Mouse (Mus musculus): Measurements from ENCODE around the gene 9430038I01Rik. TPM values are rescaled to one million over a fixed set of nuclear protein-coding genes. Genes with fewer than 3 reads are reported as not detected.

9430038I01Rik gene
- polyA plus RNA-seq (2017; shearing (Covaris generic)), result 13.3 TPM

DNA sequence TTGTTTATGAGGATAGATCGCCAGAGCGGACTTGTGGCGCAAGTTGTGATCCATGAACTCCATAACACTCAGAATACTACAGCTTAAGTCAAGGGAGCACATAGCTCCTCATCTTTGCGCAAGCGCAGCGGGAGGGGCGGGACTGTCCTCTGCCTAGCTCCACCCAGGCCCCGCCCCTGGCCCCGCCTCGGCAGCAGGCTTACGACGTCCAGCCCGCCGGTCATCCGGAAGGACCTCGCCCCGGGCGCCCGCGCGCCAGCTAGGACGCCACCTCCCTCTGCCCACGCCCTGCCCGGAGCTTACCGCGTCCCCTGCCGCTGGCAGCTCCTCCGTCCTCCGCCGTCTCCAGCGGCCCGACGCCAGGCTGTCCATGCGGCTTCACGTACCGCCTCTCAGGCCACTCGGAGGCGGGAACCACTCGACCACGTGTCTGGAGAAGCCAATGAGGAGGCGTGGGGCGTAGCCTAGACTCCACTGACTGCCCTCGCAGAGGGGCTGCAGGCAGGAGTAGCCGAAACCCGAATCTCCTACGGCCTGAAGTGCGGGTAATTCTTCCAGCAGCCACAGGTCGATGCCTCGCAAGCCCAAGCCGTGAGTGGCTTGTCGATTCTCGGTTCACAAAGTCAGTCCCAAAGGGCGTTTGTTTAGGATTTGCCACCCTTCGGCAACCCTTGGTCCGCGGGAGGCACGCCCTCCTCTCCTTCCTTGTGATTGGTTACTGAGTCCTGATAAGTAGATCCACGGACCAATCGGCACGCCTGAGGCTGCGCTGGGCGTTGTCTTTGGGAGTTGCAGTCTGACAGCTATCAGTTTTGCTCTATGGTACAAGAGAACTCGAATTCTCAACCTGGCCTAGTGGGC, at the start of gene 9430038I01Rik:
Gene 9430038I01Rik (minus strand): TSS at position 426 of the 861 bp plus-strand sequence.

DNA sequence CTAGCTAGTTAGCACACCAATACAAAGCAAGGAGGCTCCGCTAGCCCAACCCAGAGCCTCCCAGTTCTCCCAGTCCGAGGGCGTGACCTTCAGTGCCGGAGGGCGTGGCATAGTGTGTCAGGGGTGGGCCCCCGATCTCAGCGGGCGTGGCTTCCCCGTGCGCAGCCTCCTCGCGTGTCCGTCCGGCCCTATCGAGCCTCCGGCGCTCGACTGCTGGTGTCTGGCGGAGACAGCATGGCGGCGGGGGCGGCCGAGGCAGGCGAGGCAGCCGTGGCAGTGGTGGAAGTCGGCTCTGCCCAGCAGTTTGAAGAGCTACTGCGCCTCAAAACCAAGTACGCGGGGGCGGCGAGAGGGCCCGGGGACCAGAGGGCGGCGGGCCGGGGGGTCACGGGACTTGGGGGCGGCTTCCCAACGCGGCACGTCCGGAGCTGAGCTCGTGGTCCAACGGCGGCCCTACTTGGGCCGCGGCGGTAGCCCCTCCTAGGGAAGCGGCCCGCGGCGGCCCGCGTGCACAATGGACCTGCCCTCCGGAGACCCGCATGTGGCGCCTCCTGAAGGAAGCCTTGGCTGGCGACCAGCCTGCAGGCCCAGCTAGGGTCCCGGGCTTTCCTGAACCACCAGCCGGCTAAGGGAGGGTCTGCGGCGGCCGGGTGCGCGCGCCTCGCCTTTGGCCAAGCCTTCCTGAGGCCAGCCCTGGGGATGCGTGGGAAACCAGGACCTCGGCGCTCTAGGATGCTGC, 27.0 kb upstream of the 9430038I01Rik start, which contains the start of gene Glrx3:
Gene Glrx3 (plus strand): TSS at position 175 of the 739 bp plus-strand sequence.

Other genes starting within 250 kb of the 9430038I01Rik start
- gene Ebf3, start 96.3 kb downstream of the 9430038I01Rik start, polyA plus RNA-seq (2017; shearing (Covaris generic)), result not detected
- gene Glrx3, start 26.9 kb upstream of the 9430038I01Rik start, polyA plus RNA-seq (2017; shearing (Covaris generic)), result 119 TPM